Mouse (Mus musculus) hindbrain, embryonic 11.5 days (tissue): ENCODE data around the gene Dctd. TPM values are rescaled to one million over a fixed set of nuclear protein-coding genes. Genes with fewer than 3 reads are reported as not detected.
"Not testable (repeated sequence)": the region's sequence is repeated elsewhere in the genome, so short reads cannot be mapped to it uniquely, and the experiment has no call there.

ENCODE experiments used
- ATAC-seq: fragments of 200-750 bp; cut with Nextera tagmentation; 2 replicates; pipeline ENCODE4 v1.8.0; 2017; ENCODE audit warnings: mild to moderate bottlenecking, moderate TSS enrichment, moderate library complexity; ENCODE audit not compliant: low FRiP score
- DNase-seq: peaks from one replicate; pipeline ENCODE4 v3.0.0-alpha.2; 2015; ENCODE audit warnings: low spot score
- H3K27ac ChIP-seq: fragments of 300-500 bp; sonication (generic); 2 replicates; pipeline ENCODE4 v1.5.1; 2014; ENCODE audit warnings: mild to moderate bottlenecking, low read depth, low read length
- H3K27me3 ChIP-seq: fragments of 300-500 bp; sonication (generic); 2 replicates; pipeline ENCODE4 v1.6.1; 2014; ENCODE audit warnings: mild to moderate bottlenecking, low read length, moderate library complexity, mixed read lengths; ENCODE audit not compliant: control insufficient read depth, insufficient read depth
- H3K36me3 ChIP-seq: fragments of 300-500 bp; sonication (generic); 2 replicates; pipeline ENCODE4 v1.6.1; 2014; ENCODE audit warnings: mild to moderate bottlenecking, low read length, moderate library complexity, mixed read lengths; ENCODE audit not compliant: control insufficient read depth, insufficient read depth
- H3K4me1 ChIP-seq: fragments of 300-500 bp; sonication (generic); replicated peaks from 2 replicates; pipeline ENCODE4 v1.6.1; 2014; ENCODE audit warnings: low read length, mixed read lengths; ENCODE audit not compliant: control insufficient read depth, insufficient read depth
- H3K4me2 ChIP-seq: fragments of 300-500 bp; sonication (generic); replicated peaks from 2 replicates; pipeline ENCODE4 v1.6.1; 2014; ENCODE audit warnings: mild to moderate bottlenecking, low read depth, low read length
- H3K4me3 ChIP-seq: fragments of 300-500 bp; sonication (generic); 2 replicates; pipeline ENCODE4 v1.5.1; 2014; ENCODE audit warnings: low read depth, low read length
- H3K9ac ChIP-seq: fragments of 300-500 bp; sonication (generic); 2 replicates; pipeline ENCODE4 v1.6.1; 2014; ENCODE audit warnings: low read depth, low read length
- H3K9me3 ChIP-seq: fragments of 300-500 bp; sonication (generic); 2 replicates; pipeline ENCODE4 v1.6.1; 2016; ENCODE audit warnings: low read length; ENCODE audit not compliant: control insufficient read depth
- WGBS: fragments of 180-500 bp; shearing (Covaris S2); extraction: QIAGEN DNeasy Blood & Tissue Kit; methylation state at CpG from one replicate; pipeline ENCODE4 v1.1.7; 2014; 5-methylcytosine and 5-hydroxymethylcytosine counted together
- polyA plus RNA-seq: library from polyadenylated mRNA; unstranded; fragments of >200 nt; fragmentation: Nextera tagmentation; extraction: Ambion mirVana; gene quantifications from 2 replicates; pipeline ENCODE4 v1.2.1, GENCODE M21; 2014

The Dctd gene
- polyA plus RNA-seq, 1 experiment from 2014 or later = 31.4 TPM

GRCm38 (mm10) chr8:48157718-48158117, 58.8 kb downstream of the Dctd start:
- Histone ChIP-seq H3K27me3 (no peaks in the 10 kb centered on the region), H3K4me2 (no peak overlapping the region), H3K9ac (no peak overlapping the region), H3K36me3 (no peaks in the 10 kb centered on the region), H3K27ac (no peak overlapping the region), H3K4me1 (no peaks in the 10 kb centered on the region; the same call in 1 of the 2 replicates), H3K9me3 (no peaks in the 10 kb centered on the region), H3K4me3 (no peak overlapping the region)
- ATAC-seq (no peak; the same call in 1 of the 2 replicates), DNase-seq (no peak)
- whole genome bisulfite sequencing = 16% methylated on average over 10 of the region's 10 CpGs

- DNase-seq (no peak), ATAC-seq (no peak)
- no peaks in the 10 kb centered on the region; the same call in 1 of the 2 replicates for H3K4me1 ChIP-seq
- 69% methylated on average over 15 of the region's 15 CpGs for WGBS
- no peak overlapping the region for H3K4me2 ChIP-seq
- H3K27ac ChIP-seq = no peak overlapping the region
- H3K4me3 ChIP-seq = no peak overlapping the region
- H3K27me3 ChIP-seq = no peaks in the 10 kb centered on the region
- H3K9ac ChIP-seq = no peak overlapping the region
- no peaks in the 10 kb centered on the region for H3K9me3 ChIP-seq
- no peaks in the 10 kb centered on the region for H3K36me3 ChIP-seq
Measured at GRCm38 (mm10) chr8:48158560-48159217, 59.8 kb downstream of the Dctd start.

DNA sequence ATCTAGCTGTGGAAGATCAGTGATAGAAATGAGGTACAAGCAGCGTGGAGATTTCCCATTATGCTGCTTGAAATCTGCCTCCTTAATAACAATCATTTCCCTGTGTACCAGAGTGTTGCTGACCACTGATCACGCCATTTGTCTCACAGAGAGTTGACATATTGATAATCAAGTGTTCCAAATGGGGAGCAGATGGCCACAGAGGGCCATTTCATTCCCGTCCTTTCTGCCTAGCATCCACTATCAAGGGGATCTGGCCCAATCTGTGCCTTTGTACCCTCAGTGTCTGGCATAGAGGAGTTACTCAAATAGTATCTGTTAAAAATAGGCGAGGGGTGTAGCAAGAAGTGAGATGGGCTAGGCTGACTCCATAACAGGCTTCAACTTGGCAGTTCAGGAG, 78.5 kb downstream of the Dctd start:
- 75% methylated on average over 4 of the region's 4 CpGs for WGBS
- H3K36me3 ChIP-seq = no peaks in the 10 kb centered on the region
- ATAC-seq = peak; percentile 35
- H3K9ac ChIP-seq = no peak overlapping the region
- H3K4me3 ChIP-seq = no peak overlapping the region
- peaks cover 6% of the 10 kb centered on the region; the same call in 1 of the 2 replicates for H3K4me1 ChIP-seq
- H3K9me3 ChIP-seq = no peaks in the 10 kb centered on the region
- H3K27me3 ChIP-seq = no peaks in the 10 kb centered on the region
- H3K27ac ChIP-seq = no peak overlapping the region
- H3K4me2 ChIP-seq = no peak overlapping the region
- no peak for DNase-seq

DNA sequence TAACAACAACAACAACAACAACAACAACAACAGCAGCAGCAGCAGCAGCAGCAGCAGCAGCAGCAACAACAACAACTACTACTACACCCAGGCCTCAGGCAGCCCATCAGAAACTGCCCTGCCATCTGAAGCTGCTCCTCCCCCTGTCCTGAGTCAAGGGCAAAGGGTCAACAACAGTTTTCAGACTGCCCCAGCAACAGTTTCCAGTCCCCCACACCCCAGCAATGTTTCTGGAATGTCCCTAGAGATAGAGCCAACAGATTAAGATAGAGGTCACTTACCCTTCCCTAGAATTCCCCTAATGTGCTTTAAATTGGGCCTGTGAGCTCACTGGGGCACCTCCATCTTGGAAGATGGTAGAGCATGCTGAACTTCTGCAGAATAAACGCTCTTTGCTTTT, 79.0 kb downstream of the Dctd start:
- no peak for DNase-seq
- Histone ChIP-seq H3K4me2 (no peak overlapping the region), H3K9me3 (no peaks in the 10 kb centered on the region), H3K4me1 (peaks cover 6% of the 10 kb centered on the region; the same call in 1 of the 2 replicates), H3K27ac (no peak overlapping the region), H3K4me3 (no peak overlapping the region), H3K36me3 (no peaks in the 10 kb centered on the region), H3K27me3 (no peaks in the 10 kb centered on the region), H3K9ac (no peak overlapping the region)
- WGBS = 89% methylated on average over 1 of the region's 1 CpGs
- ATAC-seq = peak; percentile 35; the same call in 1 of the 2 replicates

- Histone ChIP-seq H3K4me2 (no peak overlapping the region), H3K9me3 (no peaks in the 10 kb centered on the region), H3K9ac (0 out of 2 replicates have a peak overlapping the region, but pooled peaks have one; percentile 19), H3K4me1 (peaks cover 6% of the 10 kb centered on the region; the same call in 1 of the 2 replicates), H3K4me3 (no peak overlapping the region), H3K36me3 (no peaks in the 10 kb centered on the region), H3K27ac (peak overlapping the region; percentile 62; the same call in 1 of the 2 replicates), H3K27me3 (no peaks in the 10 kb centered on the region)
- ATAC-seq = peak; percentile 79
- peak; percentile 30 for DNase-seq
- WGBS = 23% methylated on average over 4 of the region's 4 CpGs
Measured at GRCm38 (mm10) chr8:48178993-48179392, 80.1 kb downstream of the Dctd start.

DNA sequence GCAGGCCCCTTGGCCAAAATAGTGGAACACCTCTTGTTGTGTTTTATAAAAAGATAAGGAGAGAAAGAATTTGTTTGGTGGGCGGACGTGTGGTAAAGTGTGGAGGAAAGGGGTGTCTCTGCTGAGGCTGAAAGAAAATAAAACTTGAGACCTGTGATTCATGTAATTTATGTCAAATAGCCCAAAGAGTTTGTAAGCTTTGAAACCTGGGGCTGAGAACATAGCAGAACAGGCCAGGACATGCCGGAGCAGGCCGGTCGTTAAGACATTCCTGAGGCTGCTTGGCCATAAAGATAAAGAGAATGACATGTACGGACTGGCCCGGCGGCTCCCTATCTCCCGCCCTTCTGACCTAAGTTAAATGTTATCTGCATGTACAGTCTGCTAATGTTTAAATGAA, 81.3 kb downstream of the Dctd start:
- not testable (repeated sequence) for H3K4me1 ChIP-seq, H3K4me2 ChIP-seq, H3K9ac ChIP-seq, DNase-seq, H3K27ac ChIP-seq, H3K4me3 ChIP-seq, H3K36me3 ChIP-seq, H3K27me3 ChIP-seq, H3K9me3 ChIP-seq, ATAC-seq
- WGBS = 96% methylated on average over 9 of the region's 9 CpGs

DNA sequence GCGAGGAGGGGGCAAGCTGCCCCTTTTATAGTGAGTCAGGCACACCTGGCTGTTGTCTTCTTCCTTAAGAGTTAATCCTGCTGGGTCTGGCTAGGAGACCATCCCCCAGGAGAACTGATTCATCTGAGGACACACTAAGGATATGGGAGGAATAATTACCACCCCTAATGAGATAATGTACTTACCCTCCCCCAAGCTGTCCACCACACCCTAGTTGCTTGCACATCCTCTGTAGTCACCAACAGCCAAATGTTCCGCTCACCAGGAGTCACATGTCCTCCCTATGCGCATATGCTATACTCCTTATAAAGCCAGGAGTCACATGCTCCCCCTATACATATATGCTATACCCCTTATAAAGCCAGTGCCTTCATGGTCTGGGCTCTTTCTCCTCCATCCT, 82.1 kb downstream of the Dctd start:
- H3K36me3 ChIP-seq = no peaks in the 10 kb centered on the region
- WGBS = 92% methylated on average over 3 of the region's 3 CpGs
- H3K27me3 ChIP-seq = no peaks in the 10 kb centered on the region
- no peak overlapping the region for H3K4me2 ChIP-seq
- ATAC-seq = no peak
- no peak overlapping the region for H3K9ac ChIP-seq
- DNase-seq = no peak
- H3K4me3 ChIP-seq = no peak overlapping the region
- H3K4me1 ChIP-seq = peaks cover 6% of the 10 kb centered on the region; the same call in 1 of the 2 replicates
- H3K9me3 ChIP-seq = no peaks in the 10 kb centered on the region
- no peak overlapping the region for H3K27ac ChIP-seq

GRCm38 (mm10) chr8:48183758-48184157, 84.9 kb downstream of the Dctd start:
- 79% methylated on average over 7 of the region's 7 CpGs for WGBS
- Histone ChIP-seq H3K4me1 (0 out of 2 replicates have a peak, but pooled peaks cover 2% of the 10 kb centered on the region), H3K27me3 (no peaks in the 10 kb centered on the region), H3K4me3 (no peak overlapping the region), H3K9ac (no peak overlapping the region), H3K27ac (no peak overlapping the region), H3K36me3 (no peaks in the 10 kb centered on the region), H3K4me2 (no peak overlapping the region), H3K9me3 (no peaks in the 10 kb centered on the region)
- DNase-seq (no peak), ATAC-seq (no peak)

- Histone ChIP-seq H3K27me3 (no peaks in the 10 kb centered on the region), H3K4me2 (no peak overlapping the region), H3K4me3 (no peak overlapping the region), H3K9me3 (no peaks in the 10 kb centered on the region), H3K4me1 (no peaks in the 10 kb centered on the region), H3K27ac (no peak overlapping the region), H3K36me3 (no peaks in the 10 kb centered on the region), H3K9ac (no peak overlapping the region)
- no peak for DNase-seq
- ATAC-seq = no peak
- 99% methylated on average over 12 of the region's 12 CpGs for WGBS
Measured at GRCm38 (mm10) chr8:48188586-48188985, 89.7 kb downstream of the Dctd start.
